Mouse (Mus musculus): ENCODE data around the gene Rit1.
A peak's percentile ranks its signal among the peaks of the same experiment; 100 is the strongest.
"Not testable (repeated sequence)": the region's sequence is repeated elsewhere in the genome, so short reads cannot be mapped to it uniquely, and the experiment has no call there.

Rit1 gene

DNA sequence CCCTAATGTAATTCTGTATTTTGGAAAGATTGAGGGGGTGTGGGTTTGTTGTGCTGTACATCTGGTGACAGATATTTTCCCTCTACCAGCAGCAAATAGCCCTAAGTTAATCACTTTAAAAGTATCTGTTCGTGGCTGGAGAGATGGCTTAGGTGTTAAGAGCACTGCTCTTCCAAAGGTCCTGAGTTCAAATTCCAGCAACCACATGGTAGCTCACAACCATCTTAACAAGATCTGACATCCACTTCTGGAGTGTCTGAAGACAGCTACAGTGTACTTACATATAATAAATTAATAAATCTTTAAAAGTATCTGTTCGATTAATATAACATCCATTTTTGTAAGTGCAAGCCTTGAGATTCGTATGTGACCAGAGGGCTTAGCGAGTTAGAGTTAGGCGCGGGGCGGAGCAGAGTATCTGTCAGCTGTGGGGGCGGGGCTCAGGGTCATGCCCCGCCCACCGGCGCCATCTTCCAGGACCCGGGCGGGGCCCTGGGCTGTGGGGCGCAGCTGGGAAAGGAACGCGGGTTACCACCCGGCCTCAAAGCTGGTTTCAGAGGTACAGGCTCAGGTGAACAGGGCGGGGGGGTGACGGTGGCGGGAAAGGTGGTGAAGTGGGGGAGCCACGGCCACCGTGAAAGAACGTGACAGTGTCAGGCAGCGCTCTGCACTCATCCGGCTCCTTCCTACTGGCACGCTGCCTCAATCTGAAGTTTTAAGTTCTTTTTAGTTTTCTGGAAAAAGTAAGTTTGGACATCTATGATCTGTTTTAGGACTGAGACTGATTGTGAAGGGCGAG lies at the start of gene Rit1:
Gene Rit1, plus strand, starts transcription at position 440 of the 799 bp plus-strand sequence.
- peak; percentile 80 to 83 for DNase-seq (ENCODE audit: low spot score in 2 of 2)

DNA sequence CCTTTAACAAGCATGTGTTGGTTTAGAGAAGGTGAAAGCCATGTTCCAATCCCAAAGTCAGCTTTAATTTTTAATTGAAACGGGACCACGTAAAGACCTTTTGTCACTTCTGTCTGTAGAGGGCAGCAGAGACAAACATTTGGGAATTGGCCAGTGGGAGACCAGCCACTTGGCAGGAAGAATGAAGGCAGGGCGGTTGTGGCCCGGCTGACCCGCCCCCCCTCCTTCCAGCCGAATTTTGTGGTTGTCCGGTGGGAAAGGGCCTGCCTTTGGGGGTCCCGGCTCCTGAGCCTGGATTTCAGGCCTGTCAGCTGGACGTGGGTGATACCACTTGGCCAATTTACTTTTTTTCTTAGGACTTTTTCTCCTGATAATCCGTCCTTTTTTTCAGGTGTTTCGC lies 39.2 kb upstream of the Rit1 start:
- DNase-seq (ENCODE audit: low spot score in 2 of 2), result peak; percentile 57 to 65

- no peak for DNase-seq (ENCODE audit: low spot score in 2 of 2)
These were observed 32.8 kb upstream of the Rit1 start for GRCm38 (mm10) chr3:88683814-88684213.

GRCm38 (mm10) chr3:88684236-88684979 lies 32.2 kb upstream of the Rit1 start:
- no peak for DNase-seq (ENCODE audit: low spot score in 2 of 2)

GRCm38 (mm10) chr3:88684980-88685941 lies 31.4 kb upstream of the Rit1 start, which contains the start of gene Khdc4:
Gene Khdc4 (plus strand): TSS chr3:88685803.
- peak; percentile 96 to 97 for DNase-seq (ENCODE audit: low spot score in 2 of 2)

DNA sequence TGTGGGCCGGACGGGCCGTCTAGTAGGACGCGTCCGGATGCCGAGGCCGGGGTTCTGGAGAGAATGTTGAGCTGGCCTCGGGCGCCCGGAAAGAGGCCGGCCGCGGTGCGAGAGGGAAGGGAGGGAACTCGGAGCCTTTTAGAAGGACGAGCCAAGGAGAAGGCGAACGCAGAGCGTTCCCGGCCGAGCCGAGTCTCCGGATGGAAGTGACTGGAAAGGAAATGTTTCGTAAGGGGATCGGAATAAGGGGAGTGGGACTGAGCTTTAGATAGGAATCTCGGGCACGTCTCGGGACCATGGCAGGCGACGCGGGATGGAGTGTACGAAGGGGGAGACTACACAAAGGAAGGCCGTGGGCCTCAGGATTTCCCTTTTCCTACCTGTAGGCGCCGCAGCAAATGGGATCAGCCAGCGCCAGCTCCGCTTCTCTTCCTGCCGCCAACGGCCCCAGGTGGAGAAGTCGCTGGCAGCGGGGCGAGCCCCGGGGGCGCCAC lies 30.6 kb upstream of the Rit1 start:
- peak in 1 of 2 experiments; percentile 44 for DNase-seq (ENCODE audit: low spot score in 2 of 2)

DNA sequence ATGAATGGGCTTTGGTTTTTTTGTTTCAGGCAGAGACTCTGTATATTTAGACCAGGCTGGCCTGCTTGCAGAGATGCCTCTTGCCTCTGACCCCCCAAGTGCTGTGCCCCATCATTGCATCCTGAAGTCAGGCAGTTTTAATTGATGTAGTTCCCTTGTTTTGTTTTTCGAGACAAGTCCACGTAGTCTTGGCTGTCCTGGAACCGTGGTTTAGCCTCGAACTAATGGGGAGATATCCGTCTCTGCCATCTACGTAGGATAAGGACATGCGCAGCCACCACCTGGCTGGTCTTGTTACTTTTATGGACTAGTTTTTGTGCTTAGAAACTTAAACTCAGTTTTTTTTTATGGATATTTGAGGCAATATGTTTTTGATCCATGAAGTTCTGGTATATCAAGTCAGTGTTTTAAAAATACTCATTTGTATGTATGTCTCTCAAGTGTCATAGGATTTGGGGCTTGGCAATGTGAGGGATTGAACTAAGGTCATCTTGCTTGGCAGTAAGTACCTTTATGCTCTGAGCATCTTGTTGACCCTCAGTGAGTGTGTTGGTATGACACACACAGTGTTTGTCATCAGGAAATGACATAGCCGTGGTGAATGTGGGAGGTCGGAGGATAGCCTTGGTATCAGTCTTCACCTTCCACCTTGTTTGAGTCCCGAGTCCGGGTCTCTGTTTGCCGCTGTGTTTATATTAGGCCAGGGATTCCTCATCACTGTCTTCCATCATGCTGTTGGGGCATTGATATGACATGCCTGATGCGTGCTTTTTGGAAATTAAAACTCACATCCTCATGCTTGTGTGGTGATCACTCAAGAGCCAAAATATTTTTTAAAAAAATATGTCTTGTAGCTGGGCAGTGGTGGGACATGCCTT lies 29.7 kb upstream of the Rit1 start:
- no peak for DNase-seq (ENCODE audit: low spot score in 2 of 2)

DNA sequence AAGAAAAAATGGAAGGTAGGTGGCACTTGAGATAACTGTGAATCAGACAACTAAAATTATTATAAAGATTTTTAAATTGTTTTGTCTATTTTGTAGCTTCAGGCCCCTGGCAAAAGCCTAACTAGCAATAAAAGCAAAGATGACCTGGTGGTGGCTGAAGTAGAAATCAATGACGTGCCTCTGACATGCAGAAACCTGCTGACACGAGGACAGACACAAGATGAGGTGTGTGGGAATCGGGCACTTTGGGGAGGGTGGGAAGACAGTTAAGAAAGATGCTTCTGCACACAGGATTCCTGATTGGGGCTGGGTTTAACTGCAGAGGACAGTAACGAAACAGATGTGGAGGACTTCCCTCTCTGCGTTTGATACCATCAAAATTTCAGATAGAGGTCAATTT lies 27.6 kb upstream of the Rit1 start:
- no peak for DNase-seq (ENCODE audit: low spot score in 2 of 2)

DNA sequence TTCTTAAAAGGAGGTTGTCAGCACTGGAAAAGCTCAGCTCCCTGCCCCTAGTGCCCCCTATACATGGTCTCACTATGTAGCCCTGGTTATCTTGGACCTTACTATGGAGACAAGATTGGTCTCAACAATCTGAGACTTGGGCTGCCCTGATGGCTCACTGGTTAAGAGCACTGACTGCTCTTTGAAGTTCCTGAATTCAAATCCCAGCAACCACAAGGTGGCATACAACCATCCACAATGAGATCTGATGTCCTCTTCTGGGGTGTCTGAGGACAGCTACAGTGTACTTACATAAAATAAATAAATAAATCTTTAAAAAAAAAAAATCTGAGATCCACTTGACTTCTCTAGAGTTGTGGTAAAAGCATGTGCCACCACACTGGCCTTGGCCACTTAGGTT lies 21.1 kb upstream of the Rit1 start:
- no peak for DNase-seq (ENCODE audit: low spot score in 2 of 2)

- DNase-seq (ENCODE audit: low spot score in 2 of 2), result no peak
These were observed 18.6 kb upstream of the Rit1 start for GRCm38 (mm10) chr3:88698051-88698450.

DNA sequence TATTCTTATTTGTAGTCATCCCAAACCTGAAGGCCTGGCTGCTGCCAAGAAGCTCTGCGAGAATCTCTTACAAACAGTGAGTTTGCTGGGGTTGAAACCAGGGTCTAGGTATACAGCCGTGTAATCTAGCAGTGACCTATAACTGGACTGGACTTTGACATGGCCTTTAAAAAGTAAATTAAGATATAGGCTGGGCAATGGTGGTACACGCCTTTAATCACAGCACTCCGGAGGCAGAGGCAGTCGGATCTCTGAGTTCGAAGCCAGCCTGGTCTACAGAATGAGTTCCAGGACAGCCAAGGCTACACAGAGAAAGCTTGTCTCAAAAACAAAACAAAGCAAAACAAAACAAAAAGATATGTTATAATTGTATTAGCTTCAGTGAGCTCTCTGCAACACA lies 17.8 kb upstream of the Rit1 start:
- DNase-seq (ENCODE audit: low spot score in 2 of 2), result no peak

DNA sequence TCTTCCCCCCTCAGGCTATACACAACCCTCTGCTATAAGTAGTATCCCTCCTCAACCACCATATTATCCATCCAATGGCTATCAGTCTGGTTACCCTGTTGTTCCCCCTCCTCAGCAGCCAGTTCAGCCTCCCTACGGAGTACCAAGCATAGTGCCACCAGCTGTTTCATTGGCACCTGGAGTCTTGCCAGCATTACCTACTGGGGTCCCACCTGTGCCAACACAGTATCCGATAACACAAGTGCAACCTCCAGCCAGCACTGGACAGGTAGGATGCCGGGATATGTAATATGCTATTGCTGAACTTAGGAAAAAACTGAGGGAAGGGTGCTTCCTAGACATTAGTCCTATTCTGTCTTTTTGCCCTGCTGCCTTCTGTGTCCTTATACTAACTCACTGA lies 16.4 kb upstream of the Rit1 start:
- DNase-seq (ENCODE audit: low spot score in 2 of 2), result no peak

DNA sequence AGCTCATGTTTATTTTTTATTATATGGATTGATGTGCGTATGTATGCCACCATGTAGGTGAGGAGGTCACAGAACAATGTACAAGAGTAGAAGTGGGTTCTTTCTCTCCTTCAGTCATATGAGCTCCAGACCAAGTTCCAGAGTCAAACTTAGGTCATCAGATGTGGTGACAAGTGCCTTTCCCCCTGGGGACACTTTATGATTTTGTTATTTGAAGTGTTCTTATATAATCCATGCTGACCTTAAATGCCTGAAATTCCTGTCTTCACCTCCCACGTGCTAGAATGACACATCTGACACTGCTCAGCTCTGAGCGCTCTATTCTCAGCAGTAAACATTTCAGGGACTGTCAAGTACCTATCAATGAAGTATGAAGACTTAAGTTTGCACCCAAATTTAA lies 15.4 kb upstream of the Rit1 start:
- DNase-seq (ENCODE audit: low spot score in 2 of 2), result no peak

- DNase-seq (ENCODE audit: low spot score in 2 of 2), result no peak
These were observed 2.9 kb upstream of the Rit1 start for GRCm38 (mm10) chr3:88713709-88714108.

DNA sequence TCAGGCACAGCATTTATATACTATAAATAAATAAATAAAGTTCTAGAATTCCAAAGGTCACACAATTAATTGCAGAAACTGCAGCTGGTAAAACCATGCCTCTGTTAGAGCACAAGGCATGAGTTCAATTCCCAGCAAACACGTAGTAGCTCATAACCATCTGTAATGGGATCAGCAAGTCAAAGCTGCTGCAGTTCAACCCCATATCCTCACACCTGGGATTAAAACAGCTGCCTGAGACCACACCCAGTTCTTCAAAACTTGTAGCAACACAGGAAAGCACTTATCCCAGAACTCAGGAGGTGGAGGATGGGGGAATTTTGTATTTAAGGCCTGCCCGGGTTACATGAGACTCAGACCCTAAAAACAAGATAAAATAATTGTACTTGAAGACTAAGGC lies 1.9 kb upstream of the Rit1 start:
- DNase-seq (ENCODE audit: low spot score in 2 of 2), result no peak

GRCm38 (mm10) chr3:88715716-88716115 lies 922 bp upstream of the Rit1 start:
- not testable (repeated sequence) for DNase-seq (ENCODE audit: low spot score in 2 of 2)

GRCm38 (mm10) chr3:88717198-88717798 lies 660 bp downstream of the Rit1 start:
- no peak for DNase-seq (ENCODE audit: low spot score in 2 of 2)

DNA sequence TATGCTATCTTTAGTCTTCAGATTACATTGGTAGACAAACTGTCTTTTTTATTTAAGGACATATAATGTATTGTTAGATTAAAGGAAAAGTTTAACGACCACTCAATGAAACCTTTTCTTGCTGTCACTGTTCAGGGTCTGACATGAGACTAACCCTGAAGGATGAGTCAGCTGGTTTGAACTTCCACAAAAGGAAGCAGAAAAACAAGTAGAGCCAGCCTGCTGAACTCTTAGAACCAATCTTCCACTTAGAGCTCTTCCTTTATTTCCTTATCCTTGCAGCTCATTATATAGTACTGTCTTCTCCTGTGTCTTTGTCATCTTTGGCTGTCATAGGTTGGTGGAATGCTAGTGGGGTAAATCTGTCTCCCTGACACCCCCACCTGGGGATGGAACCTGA lies 1.2 kb downstream of the Rit1 start:
- DNase-seq (ENCODE audit: low spot score in 2 of 2), result no peak

DNA sequence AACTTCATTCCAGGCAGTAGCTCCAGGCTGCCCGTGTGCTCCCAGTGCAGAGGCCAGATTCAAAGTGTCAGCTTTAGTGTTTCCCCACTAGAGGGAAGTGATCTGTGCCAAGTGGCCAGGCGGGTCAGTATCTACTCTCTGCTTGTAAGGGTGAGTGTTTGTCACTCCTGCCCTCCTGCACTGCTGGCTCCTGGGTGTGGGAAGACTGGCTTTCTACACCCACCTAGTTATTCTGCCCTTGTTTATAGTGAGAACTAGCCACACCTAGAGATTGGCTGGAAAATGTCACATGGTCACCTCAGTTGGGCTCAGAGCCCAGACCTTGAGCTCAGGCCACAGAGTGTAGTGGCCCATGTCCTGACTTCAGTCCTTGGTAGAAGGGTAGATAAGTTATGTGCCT lies 2.5 kb downstream of the Rit1 start:
- DNase-seq (ENCODE audit: low spot score in 2 of 2), result peak; percentile 6 to 15

DNA sequence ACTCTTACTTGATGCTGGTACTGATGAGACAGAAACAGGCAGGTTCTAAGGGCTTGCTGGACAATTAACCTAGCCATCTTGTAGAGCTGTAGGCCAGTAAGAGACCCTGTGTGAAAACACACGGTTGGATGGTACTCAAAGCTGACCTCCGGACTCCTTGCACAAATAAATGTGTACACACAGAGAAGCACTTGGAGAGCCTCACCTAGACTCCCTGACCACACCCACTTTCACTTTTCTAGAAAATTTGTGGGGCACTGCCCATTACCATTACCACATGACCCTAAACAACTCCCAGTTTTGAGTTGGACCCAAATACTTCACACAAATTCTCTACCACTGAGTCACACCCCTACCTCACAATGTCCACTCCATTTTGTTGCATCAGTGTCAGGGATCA lies 19.9 kb downstream of the Rit1 start:
- DNase-seq (ENCODE audit: low spot score in 2 of 2), result no peak

Data from urinary bladder, postnatal 36 days (tissue).